Mouse (Mus musculus): ENCODE measurements around the gene Scimp. TPM values are rescaled to one million over a fixed set of nuclear protein-coding genes. Genes with fewer than 3 reads are reported as not detected.

The Scimp gene
- total RNA-seq (2021) (under 1 TPM; 0.27 to 0.70 TPM), polyA plus RNA-seq (2012; rRNA removed) (0.84 and 1.00 TPM in 2 replicates)
- long read RNA-seq, partial matches to known transcripts = 0 of 1 reads
- long read RNA-seq, other reads (novel, unspliced or antisense) = 0 of 1 reads

GRCm38 (mm10) chr11:70812365-70812764 is at the start of gene Scimp:
Gene Scimp, minus strand, starts transcription at chr11:70812586.
- no peak within 1 kb of the TSS for H3K9ac ChIP-seq (ENCODE audit: low read depth, low read length)
- no peak within 1 kb of the TSS for H3K4me3 ChIP-seq
- intact Hi-C loops (cut with DNase I) = no loop called here

GRCm38 (mm10) chr11:70860371-70860770 is 48.0 kb upstream of the Scimp start:
- peaks cover 4% of the 10 kb centered on the region for H3K79me2 ChIP-seq (replicated peaks; ENCODE audit: control insufficient read depth, insufficient read depth, low read length)
- H3K36me3 ChIP-seq (ENCODE audit: control insufficient read depth, insufficient read depth, low read length) = peaks cover 8% of the 10 kb centered on the region
- no peak overlapping the region for H3K4me3 ChIP-seq
- no peaks in the 10 kb centered on the region for H3K27me3 ChIP-seq (ENCODE audit: control insufficient read depth, insufficient read depth, low read length)
- intact Hi-C loops (cut with DNase I) = no loop called here
- no peak for DNase-seq
- WGBS = 97% methylated on average over 1 of the region's 1 CpGs
- peaks cover 3% of the 10 kb centered on the region for H3K4me1 ChIP-seq (ENCODE audit: control insufficient read depth, insufficient read depth, low read length)
- H3K9ac ChIP-seq (ENCODE audit: low read depth, low read length) = no peak overlapping the region
- no peak overlapping the region for H3K27ac ChIP-seq
- TF ChIP-seq EP300 (IDR thresholded peaks at IDR 0.05; ENCODE audit: insufficient read depth, low read depth, low read length) = no peak
- TF ChIP-seq CTCF (IDR thresholded peaks at IDR 0.05) = no peak
- no peak for TF ChIP-seq POLR2A (IDR thresholded peaks at IDR 0.05; ENCODE audit: insufficient read depth, low read depth, low read length)

More at GRCm38 (mm10) chr11:70812365-70812764, at the start of gene Scimp:
- H3K79me2 ChIP-seq (replicated peaks; ENCODE audit: control insufficient read depth, insufficient read depth, low read length) = no peaks in the 10 kb centered on the region
- no peak for TF ChIP-seq POLR2A (IDR thresholded peaks at IDR 0.05; ENCODE audit: insufficient read depth, low read depth, low read length)
- TF ChIP-seq CTCF (IDR thresholded peaks at IDR 0.05) = no peak
- no peak for TF ChIP-seq EP300 (IDR thresholded peaks at IDR 0.05; ENCODE audit: insufficient read depth, low read depth, low read length)
- no peaks in the 10 kb centered on the region for H3K27me3 ChIP-seq (ENCODE audit: control insufficient read depth, insufficient read depth, low read length)
- DNase-seq = peak in 1 of 2 experiments; percentile 36
- 72% methylated on average over 7 of the region's 7 CpGs for WGBS
- H3K4me1 ChIP-seq (ENCODE audit: control insufficient read depth, insufficient read depth, low read length) = peaks cover 2% of the 10 kb centered on the region; the same call in 1 of the 2 replicates
- H3K36me3 ChIP-seq (ENCODE audit: control insufficient read depth, insufficient read depth, low read length) = no peaks in the 10 kb centered on the region
- no peak within 1 kb of the TSS for H3K27ac ChIP-seq

- no peak for DNase-seq
These were observed 33.6 kb upstream of the Scimp start for GRCm38 (mm10) chr11:70846029-70846428.

GRCm38 (mm10) chr11:70845457-70845978 is 33.1 kb upstream of the Scimp start:
- 6% methylated on average over 19 of the region's 19 CpGs for WGBS
- peaks cover 9% of the 10 kb centered on the region for H3K4me1 ChIP-seq (ENCODE audit: control insufficient read depth, insufficient read depth, low read length)

More at GRCm38 (mm10) chr11:70846029-70846428, 33.6 kb upstream of the Scimp start:
- Histone ChIP-seq H3K79me2 (replicated peaks; ENCODE audit: control insufficient read depth, insufficient read depth, low read length) (peaks cover 2% of the 10 kb centered on the region), H3K27ac (no peak overlapping the region), H3K4me3 (no peak overlapping the region), H3K36me3 (ENCODE audit: control insufficient read depth, insufficient read depth, low read length) (peaks cover 7% of the 10 kb centered on the region), H3K27me3 (ENCODE audit: control insufficient read depth, insufficient read depth, low read length) (no peaks in the 10 kb centered on the region), H3K9ac (ENCODE audit: low read depth, low read length) (no peak overlapping the region), H3K4me1 (ENCODE audit: control insufficient read depth, insufficient read depth, low read length) (peaks cover 9% of the 10 kb centered on the region)
- 27% methylated on average over 2 of the region's 2 CpGs for WGBS
- no peak for TF ChIP-seq POLR2A (IDR thresholded peaks at IDR 0.05; ENCODE audit: insufficient read depth, low read depth, low read length)
- no peak for TF ChIP-seq CTCF (IDR thresholded peaks at IDR 0.05)
- TF ChIP-seq EP300 (IDR thresholded peaks at IDR 0.05; ENCODE audit: insufficient read depth, low read depth, low read length) = no peak
- intact Hi-C loops (cut with DNase I) = no loop called here

DNA sequence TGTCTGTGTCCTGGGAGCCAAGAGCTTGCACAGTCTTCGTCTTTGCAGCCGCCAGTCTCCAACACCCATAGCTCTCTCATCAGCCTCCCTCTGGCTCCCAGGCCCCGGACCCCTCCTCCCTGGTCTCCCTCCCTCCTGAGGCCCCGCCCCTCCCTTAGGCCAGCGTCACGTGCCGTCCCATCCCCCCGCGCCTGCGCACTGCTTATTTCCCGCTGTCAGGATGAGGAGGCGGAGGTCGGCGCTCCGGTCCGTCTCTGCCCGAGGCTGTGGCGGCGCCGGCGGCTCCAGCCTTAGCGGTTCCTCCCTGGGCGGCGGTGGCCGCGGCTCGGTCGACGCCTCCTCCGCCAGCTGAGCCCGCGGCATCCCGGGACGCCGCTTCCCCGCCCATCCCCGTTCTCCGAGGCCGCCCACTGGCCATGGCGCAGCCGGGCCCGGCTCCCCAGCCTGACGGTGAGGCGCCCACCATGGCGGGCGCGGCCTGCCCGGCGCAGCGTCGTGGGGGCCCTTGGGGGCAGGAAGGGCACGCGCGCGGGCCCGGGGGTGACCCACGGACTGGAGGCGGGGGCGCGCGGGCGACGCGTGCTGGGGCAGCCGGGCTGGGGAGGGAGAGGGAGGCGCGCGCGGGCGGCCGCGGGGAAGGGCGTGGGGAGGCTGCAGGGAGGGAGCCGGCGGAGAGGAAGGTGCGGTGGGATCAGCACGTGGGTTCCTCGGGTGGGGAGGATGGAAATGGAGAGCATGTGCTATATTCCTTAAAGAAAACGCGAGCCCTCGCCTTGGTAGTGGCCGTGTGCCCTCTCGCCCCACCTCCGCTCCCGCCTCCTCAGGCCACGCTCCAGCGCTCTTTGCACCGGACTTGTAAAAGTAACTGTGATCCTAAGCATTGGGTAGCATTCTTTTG is 32.4 kb upstream of the Scimp start, which contains the start of gene Rabep1:
Gene Rabep1, plus strand, starts transcription at position 220 of the 898 bp plus-strand sequence.
- H3K4me1 ChIP-seq (ENCODE audit: control insufficient read depth, insufficient read depth, low read length) = peaks cover 9% of the 10 kb centered on the region

More at GRCm38 (mm10) chr11:70845457-70845978, 33.1 kb upstream of the Scimp start:
- no peak for TF ChIP-seq EP300 (IDR thresholded peaks at IDR 0.05; ENCODE audit: insufficient read depth, low read depth, low read length)
- TF ChIP-seq POLR2A (IDR thresholded peaks at IDR 0.05; ENCODE audit: insufficient read depth, low read depth, low read length) = no peak
- Histone ChIP-seq H3K27me3 (ENCODE audit: control insufficient read depth, insufficient read depth, low read length) (no peaks in the 10 kb centered on the region), H3K36me3 (ENCODE audit: control insufficient read depth, insufficient read depth, low read length) (peaks cover 7% of the 10 kb centered on the region), H3K27ac (peak overlapping the region; percentile 91), H3K9ac (ENCODE audit: low read depth, low read length) (peak overlapping the region; percentile 96), H3K79me2 (replicated peaks; ENCODE audit: control insufficient read depth, insufficient read depth, low read length) (peaks cover 2% of the 10 kb centered on the region), H3K4me3 (peak overlapping the region; percentile 91)
- no peak for DNase-seq
- intact Hi-C loops (cut with DNase I) = no loop called here

More for the DNA sequence above, 32.4 kb upstream of the Scimp start, which contains the start of gene Rabep1:
- peak within 1 kb of the TSS; percentile 96 for H3K9ac ChIP-seq (ENCODE audit: low read depth, low read length)
- H3K36me3 ChIP-seq (ENCODE audit: control insufficient read depth, insufficient read depth, low read length) = peaks cover 7% of the 10 kb centered on the region
- H3K4me3 ChIP-seq = peak within 1 kb of the TSS; percentile 91
- DNase-seq = peak; percentile 95
- H3K27me3 ChIP-seq (ENCODE audit: control insufficient read depth, insufficient read depth, low read length) = no peaks in the 10 kb centered on the region
- intact Hi-C loops (cut with DNase I) = no loop called here
- TF ChIP-seq CTCF (IDR thresholded peaks at IDR 0.05) (no peak), EP300 (IDR thresholded peaks at IDR 0.05; ENCODE audit: insufficient read depth, low read depth, low read length) (0 out of 2 replicates have a peak, but pooled peaks have one; percentile 14), POLR2A (IDR thresholded peaks at IDR 0.05; ENCODE audit: insufficient read depth, low read depth, low read length) (peak; percentile 82)
- under 1% methylated on average over 75 of the region's 88 CpGs for WGBS
- H3K79me2 ChIP-seq (replicated peaks; ENCODE audit: control insufficient read depth, insufficient read depth, low read length) = peaks cover 2% of the 10 kb centered on the region
- H3K27ac ChIP-seq = peak within 1 kb of the TSS; percentile 91
